Comparison of ENCODE assay signal across 8 mouse cellular contexts in genomic region chrX:162359767-162360545, GRCm38 (mm10).
DNase-seq lines count a peak whose midpoint lies in the region; ATAC-seq lines count a peak whose summit lies in the region.

No protein-coding gene starts in this region.

- no peak for ATAC-seq in CD4-positive, CD25-positive, alpha-beta regulatory T cell, adult 4 months

- peak; percentile 9 to 21 for DNase-seq in cerebellum, postnatal 14 days
- no peak for DNase-seq in cerebellum, adult 8-10 months
- peak; percentile 3 for DNase-seq in thymus, postnatal 4 days
- no peak for DNase-seq in thymus, postnatal 10 days (ENCODE audit: low spot score in 2 of 2)
- peak; percentile 66 to 70 for DNase-seq in kidney, postnatal 25 days
- peak; percentile 5 for DNase-seq in testis, postnatal 14 days (ENCODE audit: low spot score)
- no peak for DNase-seq in urinary bladder, postnatal 25 days (ENCODE audit: low spot score)

Comparison
In these comparisons a context has a peak if more than half of its experiments do, and no peak if none do; other contexts are left out.
1. DNase-seq: peak in cerebellum, postnatal 14 days (2 of 2), thymus, postnatal 4 days (single experiment), kidney, postnatal 25 days (2 of 2) and testis, postnatal 14 days (single experiment); none in cerebellum, adult 8-10 months (single experiment), thymus, postnatal 10 days (0 of 2) and urinary bladder, postnatal 25 days (single experiment).